Mouse (Mus musculus): ENCODE measurements around the gene Btnl10.

DNA sequence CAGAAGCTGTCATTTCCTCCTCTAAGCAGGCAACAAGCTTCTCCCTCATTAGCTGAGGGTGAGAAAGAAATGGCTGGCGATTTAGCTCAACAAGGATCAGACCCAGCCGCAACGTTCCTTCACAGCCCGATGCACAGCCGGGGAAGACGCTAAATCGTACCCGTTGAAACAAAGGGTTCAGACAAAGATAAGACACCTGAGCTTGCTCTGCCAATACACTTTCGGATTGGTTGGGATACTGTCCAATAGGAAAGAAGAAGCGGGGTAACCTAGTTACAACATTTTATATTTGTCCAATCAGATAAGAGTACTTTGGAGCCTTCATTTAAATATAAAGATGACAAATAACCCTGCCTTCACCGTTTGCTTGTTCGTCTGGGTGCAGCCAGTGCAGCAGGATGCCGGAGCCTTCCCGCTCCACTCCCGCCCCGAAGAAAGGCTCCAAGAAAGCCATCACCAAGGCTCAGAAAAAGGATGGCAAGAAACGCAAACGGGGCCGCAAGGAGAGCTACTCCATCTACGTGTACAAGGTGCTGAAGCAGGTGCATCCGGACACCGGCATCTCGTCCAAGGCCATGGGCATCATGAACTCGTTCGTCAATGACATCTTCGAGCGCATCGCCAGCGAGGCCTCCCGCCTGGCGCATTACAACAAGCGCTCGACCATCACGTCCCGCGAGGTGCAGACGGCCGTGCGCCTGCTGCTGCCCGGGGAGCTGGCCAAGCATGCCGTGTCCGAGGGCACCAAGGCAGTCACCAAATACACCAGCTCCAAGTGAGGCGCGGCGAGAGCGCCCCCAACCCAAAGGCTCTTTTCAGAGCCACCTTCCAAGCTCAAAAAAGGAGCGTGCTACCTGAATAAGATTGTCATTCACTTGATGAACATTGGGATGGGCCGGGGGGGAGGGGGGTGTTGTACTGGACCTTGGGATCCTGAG, 31.1 kb downstream of the Btnl10 start, which contains the start of gene Hist3h2ba:
- TF ChIP-seq CTCF (IDR thresholded peaks at IDR 0.05; ENCODE audit: low read depth) (no peak), EP300 (IDR thresholded peaks at IDR 0.05; ENCODE audit: low read depth) (no peak; the same call in 1 of the 2 replicates)
